Mouse (Mus musculus): ENCODE data around the gene Prpf31.

DNA sequence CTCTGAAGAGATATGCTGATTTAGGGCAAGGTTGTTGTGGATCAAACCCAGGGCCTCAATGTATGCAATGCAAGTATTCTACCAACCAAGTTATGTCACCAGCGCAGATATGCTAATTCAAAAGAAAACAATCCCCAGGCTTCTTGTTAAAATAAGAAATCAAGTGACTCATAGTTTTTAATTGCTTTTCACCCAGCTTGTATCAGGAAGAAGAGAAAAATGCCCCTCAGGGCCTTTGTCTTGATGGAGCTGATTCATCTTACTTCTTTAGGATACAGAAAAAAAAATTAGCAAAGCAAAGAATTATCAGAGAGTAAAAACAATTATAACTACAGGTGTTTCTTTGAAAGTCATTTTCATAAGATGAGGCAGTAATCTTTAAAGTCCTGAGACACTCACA, 42.5 kb upstream of the Prpf31 start:
- no peak for TF ChIP-seq CTCF (IDR thresholded peaks at IDR 0.05; ENCODE audit: borderline replicate concordance, control insufficient read depth, extremely low read depth, insufficient read depth, low read length, poor library complexity)
- TF ChIP-seq POLR2A (IDR thresholded peaks at IDR 0.05; ENCODE audit: control insufficient read depth, extremely low read depth, insufficient read depth, low read length, poor library complexity), result no peak
